Mouse (Mus musculus) hindbrain, postnatal 0 days (tissue): Measurements from ENCODE around the gene Fam131c. TPM values are rescaled to one million over a fixed set of nuclear protein-coding genes. Genes with fewer than 3 reads are reported as not detected.

Source experiments
- ATAC-seq: fragments of 200-750 bp; cut with Nextera tagmentation; 2 replicates; pipeline ENCODE4 v1.8.0; 2017; ENCODE audit warnings: mild to moderate bottlenecking, moderate TSS enrichment, moderate library complexity
- DNase-seq: peaks from one replicate; pipeline ENCODE4 v3.0.0-alpha.2; 2015; ENCODE audit warnings: low spot score
- H3K27ac ChIP-seq: fragments of 300-500 bp; sonication (generic); 2 replicates; pipeline ENCODE4 v1.5.1; 2014; ENCODE audit warnings: mild to moderate bottlenecking
- H3K27me3 ChIP-seq: fragments of 300-500 bp; sonication (generic); 2 replicates; pipeline ENCODE4 v1.6.1; 2014; ENCODE audit warnings: low read length, mixed read lengths; ENCODE audit not compliant: insufficient read depth
- H3K36me3 ChIP-seq: fragments of 300-500 bp; sonication (generic); 2 replicates; pipeline ENCODE4 v1.6.1; 2014; ENCODE audit warnings: low read length, mixed read lengths; ENCODE audit not compliant: insufficient read depth
- H3K4me1 ChIP-seq: fragments of 300-500 bp; sonication (generic); 2 replicates; pipeline ENCODE4 v1.6.1; 2014; ENCODE audit warnings: antibody characterized with exemption, low read length, mixed read lengths; ENCODE audit not compliant: insufficient read depth
- H3K4me2 ChIP-seq: fragments of 300-500 bp; sonication (generic); 2 replicates; pipeline ENCODE4 v1.6.1; 2014; ENCODE audit warnings: low read depth, mild to moderate bottlenecking, low read length, moderate library complexity, mixed read lengths
- H3K4me3 ChIP-seq: fragments of 300-500 bp; sonication (generic); 2 replicates; pipeline ENCODE4 v1.5.1; 2014; ENCODE audit warnings: low read length
- H3K9ac ChIP-seq: fragments of 300-500 bp; sonication (generic); replicated peaks from 2 replicates; pipeline ENCODE4 v1.6.1; 2014; ENCODE audit warnings: mild to moderate bottlenecking, low read length, moderate library complexity, mixed read lengths
- H3K9me3 ChIP-seq: fragments of 300-500 bp; sonication (generic); 2 replicates; pipeline ENCODE4 v1.6.1; 2016; ENCODE audit warnings: low read length, mixed read lengths
- CTCF ChIP-seq: IDR thresholded peaks from 2 replicates; pipeline ENCODE4 v1.5.1; 2016; ENCODE audit warnings: antibody characterized with exemption, control low read depth, low read depth
- WGBS: fragments of 180-500 bp; shearing (Covaris S2); extraction: QIAGEN DNeasy Blood & Tissue Kit; methylation state at CpG from one replicate; pipeline ENCODE4 v1.1.7; 2014; 5-methylcytosine and 5-hydroxymethylcytosine counted together
- polyA plus RNA-seq: library from polyadenylated mRNA; unstranded; fragments of >200 nt; fragmentation: Nextera tagmentation; extraction: Ambion mirVana; gene quantifications from 2 replicates; pipeline ENCODE4 v1.2.1, GENCODE M21; 2015
- total RNA-seq: library from RNA; depleted of rRNA; stranded (reverse); fragments of >200 nt; gene quantifications from 2 replicates; pipeline ENCODE4 v1.2.3, GENCODE M21; 2014; rRNA removed

Fam131c gene
- total RNA-seq (95.3 and 103 TPM in 2 replicates), polyA plus RNA-seq (41.7 and 46.3 TPM in 2 replicates)

DNA sequence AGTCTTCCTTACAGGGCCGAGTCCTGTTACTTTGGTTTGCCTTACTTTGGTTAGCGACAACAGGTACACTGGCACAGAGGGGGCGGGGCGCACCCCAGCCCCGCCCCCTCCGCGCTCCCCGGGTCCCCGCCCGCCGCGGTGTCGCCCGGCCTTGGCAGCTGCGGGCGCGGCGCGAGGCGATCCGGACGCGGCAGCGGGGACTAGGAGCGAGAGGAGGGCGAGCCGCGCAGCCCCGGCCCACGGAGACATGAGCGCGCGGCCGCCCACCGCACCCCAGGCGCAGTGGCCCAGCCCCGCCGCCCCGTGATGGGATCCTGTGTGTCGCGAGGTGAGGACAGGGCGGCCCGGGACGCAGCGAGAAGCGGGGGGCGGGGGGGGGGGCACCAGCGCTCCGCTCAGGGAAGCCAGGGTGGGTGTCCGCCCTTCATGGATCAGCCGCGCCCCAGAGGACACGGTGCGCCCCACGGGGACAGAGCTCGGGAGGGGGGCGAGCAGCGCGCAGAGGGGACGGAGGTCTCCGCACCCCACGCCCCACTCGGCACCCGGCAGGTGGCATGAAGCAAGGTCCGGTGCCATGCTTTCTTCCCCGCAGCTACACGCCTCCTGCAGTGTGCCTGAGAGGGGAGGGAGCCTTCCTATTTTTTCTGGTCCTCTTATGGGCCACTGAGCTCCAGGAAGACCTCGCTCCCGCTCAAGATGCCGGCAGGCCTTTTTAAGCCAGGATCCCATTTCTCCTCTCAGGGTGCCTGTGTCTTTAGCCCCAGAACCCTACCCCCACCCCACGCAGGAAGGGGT is at the start of gene Fam131c:
TSS of gene Fam131c (plus strand) at position 224 of the 795 bp plus-strand sequence.
- peak within 1 kb of the TSS; percentile 92 for H3K4me2 ChIP-seq
- H3K36me3 ChIP-seq = no peaks in the 10 kb centered on the region
- peak within 1 kb of the TSS; percentile 63 for H3K4me3 ChIP-seq
- WGBS = under 1% methylated on average over 56 of the region's 71 CpGs
- H3K9me3 ChIP-seq = no peaks in the 10 kb centered on the region
- H3K27ac ChIP-seq = no peak within 1 kb of the TSS; the same call in 1 of the 2 replicates
- TF ChIP-seq CTCF = no peak
- DNase-seq (peak; percentile 70), ATAC-seq (peak; percentile 50)
- no peaks in the 10 kb centered on the region for H3K4me1 ChIP-seq
- H3K9ac ChIP-seq = peak within 1 kb of the TSS; percentile 77
- H3K27me3 ChIP-seq = no peaks in the 10 kb centered on the region

DNA sequence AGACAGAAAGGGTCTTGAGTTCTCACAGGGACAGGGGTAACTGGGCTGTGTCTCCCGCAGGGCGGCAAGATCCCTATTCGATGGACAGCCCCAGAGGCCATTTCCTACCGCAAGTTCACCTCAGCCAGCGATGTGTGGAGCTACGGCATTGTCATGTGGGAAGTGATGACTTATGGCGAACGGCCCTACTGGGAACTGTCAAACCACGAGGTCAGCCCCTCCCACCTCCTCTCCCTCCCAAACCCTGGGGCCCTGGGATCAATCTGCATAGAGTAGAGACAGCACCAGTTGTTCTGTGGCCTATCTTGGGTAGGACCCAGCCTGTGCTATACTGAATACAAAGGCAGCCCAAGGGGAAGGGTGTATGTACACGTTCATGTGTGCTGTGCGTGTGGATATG is 45.5 kb upstream of the Fam131c start:
- ATAC-seq (no peak), DNase-seq (no peak)
- Histone ChIP-seq H3K4me1 (no peaks in the 10 kb centered on the region), H3K9me3 (no peaks in the 10 kb centered on the region), H3K4me2 (no peak overlapping the region), H3K27ac (no peak overlapping the region), H3K9ac (no peak overlapping the region), H3K4me3 (no peak overlapping the region), H3K36me3 (no peaks in the 10 kb centered on the region), H3K27me3 (no peaks in the 10 kb centered on the region)
- WGBS = 77% methylated on average over 11 of the region's 11 CpGs
- TF ChIP-seq CTCF = no peak

DNA sequence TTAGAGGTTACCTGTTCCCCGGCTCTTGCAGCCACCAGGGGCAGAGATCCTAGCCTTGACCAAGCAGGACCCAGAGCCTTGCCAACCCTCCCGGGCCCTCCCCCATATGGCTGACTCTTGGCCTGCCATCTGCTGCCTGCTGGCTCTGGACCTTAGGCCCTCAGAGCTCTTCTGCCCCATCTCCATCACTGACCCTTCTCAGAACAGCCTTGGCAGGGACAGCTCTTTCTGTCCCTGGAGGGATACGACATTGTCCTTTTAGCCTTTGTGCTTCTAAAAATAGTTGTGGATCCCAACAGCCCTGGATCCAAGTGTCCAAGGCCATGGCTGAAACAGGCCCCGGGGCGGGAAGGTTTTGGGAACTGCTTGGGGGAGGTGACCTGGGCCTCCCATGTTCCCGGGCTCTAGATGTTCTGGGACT is 43.2 kb upstream of the Fam131c start:
- Histone ChIP-seq H3K4me2 (no peak overlapping the region), H3K9me3 (no peaks in the 10 kb centered on the region), H3K4me3 (no peak overlapping the region), H3K9ac (no peak overlapping the region), H3K27me3 (no peaks in the 10 kb centered on the region), H3K36me3 (no peaks in the 10 kb centered on the region), H3K27ac (no peak overlapping the region), H3K4me1 (no peaks in the 10 kb centered on the region)
- ATAC-seq (no peak), DNase-seq (no peak)
- WGBS = 81% methylated on average over 6 of the region's 6 CpGs
- TF ChIP-seq CTCF = no peak

DNA sequence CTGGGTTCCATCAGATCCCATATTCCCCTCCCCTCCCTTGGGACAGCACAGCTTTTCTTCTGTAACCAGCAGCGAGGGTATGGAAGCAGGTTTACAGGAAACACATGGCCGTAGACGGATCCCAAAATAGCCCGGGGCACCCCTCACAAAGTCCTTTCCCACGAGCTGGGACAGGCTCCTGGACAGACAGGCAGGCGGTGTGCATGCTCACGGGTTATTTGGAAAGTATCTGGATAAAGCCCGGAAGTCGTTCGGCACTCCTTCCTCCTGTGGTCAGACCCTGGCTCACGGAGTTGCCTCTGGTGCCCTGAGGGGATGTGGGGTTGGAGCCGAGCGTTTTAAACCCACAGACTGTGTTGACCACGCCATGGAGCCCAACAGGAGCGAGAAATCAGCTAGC is 42.4 kb upstream of the Fam131c start:
- DNase-seq (no peak), ATAC-seq (no peak)
- no peak overlapping the region for H3K4me2 ChIP-seq
- 76% methylated on average over 15 of the region's 15 CpGs for WGBS
- H3K27ac ChIP-seq = no peak overlapping the region
- H3K4me1 ChIP-seq = no peaks in the 10 kb centered on the region
- H3K27me3 ChIP-seq = no peaks in the 10 kb centered on the region
- no peaks in the 10 kb centered on the region for H3K9me3 ChIP-seq
- no peak overlapping the region for H3K4me3 ChIP-seq
- no peaks in the 10 kb centered on the region for H3K36me3 ChIP-seq
- H3K9ac ChIP-seq = no peak overlapping the region
- TF ChIP-seq CTCF = no peak

DNA sequence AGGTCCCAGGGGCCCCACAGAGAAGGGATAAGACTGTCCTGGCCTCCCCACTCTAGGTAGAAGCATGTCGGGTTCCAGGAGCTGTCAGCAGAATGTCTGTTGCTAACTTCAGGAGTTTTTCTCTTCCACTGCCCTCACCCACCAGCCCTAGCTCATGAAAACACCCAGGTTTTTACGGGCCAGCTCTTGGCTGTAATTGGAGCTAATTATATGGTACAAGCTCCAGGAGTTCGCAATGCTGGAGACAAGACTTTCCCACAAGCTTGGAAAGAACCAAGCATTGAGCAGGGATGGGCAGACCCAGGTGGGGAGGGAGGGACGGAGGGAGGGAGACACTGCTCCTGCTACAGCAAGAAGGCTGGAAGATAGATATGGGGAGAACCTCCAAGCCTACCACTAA is 40.9 kb upstream of the Fam131c start:
- Histone ChIP-seq H3K4me2 (no peak overlapping the region), H3K4me3 (no peak overlapping the region), H3K4me1 (no peaks in the 10 kb centered on the region), H3K9me3 (no peaks in the 10 kb centered on the region), H3K36me3 (no peaks in the 10 kb centered on the region), H3K9ac (no peak overlapping the region), H3K27me3 (no peaks in the 10 kb centered on the region), H3K27ac (no peak overlapping the region)
- DNase-seq (no peak), ATAC-seq (no peak)
- TF ChIP-seq CTCF = no peak
- WGBS = 80% methylated on average over 4 of the region's 4 CpGs

DNA sequence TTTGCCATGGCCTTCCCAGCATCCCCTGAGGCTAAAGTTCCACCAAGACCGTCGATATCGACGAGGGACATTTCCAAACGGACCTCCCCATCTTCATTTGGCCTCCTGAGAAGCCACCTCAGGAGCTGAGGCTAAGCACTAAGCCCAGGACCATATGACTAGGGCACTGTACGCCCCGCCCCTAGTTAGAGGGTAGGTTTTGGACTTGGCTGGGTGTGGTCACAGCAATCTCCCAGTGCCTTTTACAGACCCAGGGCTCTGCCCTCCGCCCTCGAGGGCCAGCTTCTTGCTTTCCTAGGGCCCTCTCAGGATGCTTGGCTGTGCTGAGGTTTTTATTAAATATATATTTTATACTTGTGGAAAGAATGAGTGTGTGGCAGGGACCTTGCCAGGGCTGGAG is 39.3 kb upstream of the Fam131c start:
- TF ChIP-seq CTCF = no peak
- 84% methylated on average over 9 of the region's 9 CpGs for WGBS
- no peaks in the 10 kb centered on the region for H3K36me3 ChIP-seq

DNA sequence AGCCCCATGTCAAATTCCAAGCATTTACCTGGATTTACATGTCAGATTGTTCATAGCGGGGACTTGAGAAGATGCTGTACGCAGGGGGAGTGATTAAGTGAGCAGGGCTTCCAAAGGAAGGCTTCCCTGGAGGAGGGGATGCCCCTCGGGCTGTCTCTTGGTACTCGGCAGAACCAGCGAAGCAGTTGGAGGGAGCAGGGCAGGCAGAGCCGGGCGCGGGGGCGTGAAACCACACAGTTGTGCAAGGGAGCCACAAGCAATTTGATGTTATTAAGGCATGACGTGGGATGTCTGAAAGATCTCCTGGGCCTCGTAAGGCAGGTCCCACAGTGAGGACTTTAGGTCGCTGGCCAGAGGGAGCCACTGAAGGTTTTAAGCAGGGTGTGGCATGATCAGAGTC is 38.1 kb upstream of the Fam131c start:
- no peak overlapping the region for H3K9ac ChIP-seq
- 69% methylated on average over 12 of the region's 12 CpGs for WGBS
- H3K9me3 ChIP-seq = no peaks in the 10 kb centered on the region
- DNase-seq = no peak
- H3K4me1 ChIP-seq = no peaks in the 10 kb centered on the region
- no peaks in the 10 kb centered on the region for H3K27me3 ChIP-seq
- ATAC-seq = no peak
- no peak overlapping the region for H3K4me3 ChIP-seq
- H3K27ac ChIP-seq = no peak overlapping the region
- no peaks in the 10 kb centered on the region for H3K36me3 ChIP-seq
- no peak for TF ChIP-seq CTCF
- H3K4me2 ChIP-seq = no peak overlapping the region

More for the DNA sequence above, 39.3 kb upstream of the Fam131c start:
- H3K4me2 ChIP-seq = no peak overlapping the region
- H3K9me3 ChIP-seq = no peaks in the 10 kb centered on the region
- no peak overlapping the region for H3K4me3 ChIP-seq
- no peak overlapping the region for H3K27ac ChIP-seq
- no peaks in the 10 kb centered on the region for H3K27me3 ChIP-seq
- ATAC-seq = no peak
- H3K4me1 ChIP-seq = no peaks in the 10 kb centered on the region
- no peak overlapping the region for H3K9ac ChIP-seq
- no peak for DNase-seq
